8 mouse cellular contexts compared by ENCODE assay signal in the genomic region with DNA sequence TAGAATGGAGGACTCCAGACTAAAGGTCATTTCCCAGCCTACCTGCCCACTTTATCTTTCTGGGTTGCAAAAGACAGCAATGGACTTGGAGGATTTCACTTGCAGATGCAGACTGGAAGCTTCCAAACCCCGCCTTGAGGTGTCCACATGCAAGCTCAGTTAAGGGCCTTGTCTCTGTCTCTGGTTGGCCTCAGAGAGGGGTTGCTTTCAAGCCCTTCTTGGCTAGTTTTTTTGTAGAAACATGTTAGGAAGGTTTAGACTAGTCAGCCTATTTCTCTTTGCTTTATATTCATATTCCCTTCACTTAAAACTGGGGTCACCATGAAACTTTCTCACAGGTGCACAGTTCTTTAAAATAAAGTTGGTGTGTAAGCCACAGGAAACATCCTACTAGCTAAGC. TPM values are rescaled to one million over a fixed set of nuclear protein-coding genes. Genes with fewer than 3 reads are reported as not detected.
A peak's percentile ranks its signal among the peaks of the same experiment; 100 is the strongest.
DNase-seq lines count a peak whose midpoint lies in the region; ATAC-seq lines count a peak whose summit lies in the region.

Gene Slc5a7 (minus strand): TSS at position 101 of the 400 bp plus-strand sequence.

- 67% methylated on average over 1 of the region's 1 CpGs for WGBS in kidney, embryonic 16.5 days
- WGBS in embryonic facial prominence, embryonic 14.5 days: 54% methylated on average over 1 of the region's 1 CpGs
- WGBS in intestine, embryonic 15.5 days: 40% methylated on average over 1 of the region's 1 CpGs
- WGBS in neural tube, embryonic 13.5 days: 47% methylated on average over 1 of the region's 1 CpGs

- peaks cover 6% of the 10 kb centered on the region; the same call in 1 of the 2 replicates for H3K4me1 ChIP-seq in kidney, embryonic 16.5 days (ENCODE audit: insufficient read depth, low read length)
- no peaks in the 10 kb centered on the region for H3K4me1 ChIP-seq in embryonic facial prominence, embryonic 14.5 days (ENCODE audit: control insufficient read depth, insufficient read depth, low read length)
- H3K4me1 ChIP-seq in intestine, embryonic 15.5 days (replicated peaks): peaks cover 5% of the 10 kb centered on the region; the same call in 1 of the 2 replicates
- H3K4me1 ChIP-seq in neural tube, embryonic 13.5 days (replicated peaks): peaks cover 11% of the 10 kb centered on the region

- H3K27ac ChIP-seq in kidney, embryonic 16.5 days (ENCODE audit: low read length): no peak within 1 kb of the TSS
- H3K27ac ChIP-seq in embryonic facial prominence, embryonic 14.5 days (replicated peaks; ENCODE audit: low read depth, low read length): no peak within 1 kb of the TSS
- H3K27ac ChIP-seq in intestine, embryonic 15.5 days: no peak within 1 kb of the TSS
- peak within 1 kb of the TSS; percentile 52; the same call in 1 of the 2 replicates for H3K27ac ChIP-seq in neural tube, embryonic 13.5 days (replicated peaks)

- no peak for DNase-seq in kidney, postnatal 14 days
- DNase-seq in embryonic facial prominence, embryonic 14.5 days (ENCODE audit: low spot score): no peak
- DNase-seq in right cerebral cortex, postnatal 10 days (ENCODE audit: low spot score in 2 of 2): no peak
- DNase-seq in left cerebral cortex, postnatal 14 days (ENCODE audit: low spot score in 2 of 2): no peak
- no peak for DNase-seq in embryo, embryonic 10 days (ENCODE audit: low spot score)

- H3K36me3 ChIP-seq in kidney, embryonic 16.5 days (ENCODE audit: insufficient read depth, low read length): no peaks in the 10 kb centered on the region
- H3K36me3 ChIP-seq in embryonic facial prominence, embryonic 14.5 days (ENCODE audit: control insufficient read depth, insufficient read depth, low read length): no peaks in the 10 kb centered on the region
- H3K36me3 ChIP-seq in intestine, embryonic 15.5 days: no peaks in the 10 kb centered on the region
- no peaks in the 10 kb centered on the region for H3K36me3 ChIP-seq in neural tube, embryonic 13.5 days

- H3K4me3 ChIP-seq in kidney, embryonic 16.5 days (ENCODE audit: low read length): peak within 1 kb of the TSS; percentile 52
- H3K4me3 ChIP-seq in embryonic facial prominence, embryonic 14.5 days (ENCODE audit: low read depth, low read length): peak within 1 kb of the TSS; percentile 46
- peak within 1 kb of the TSS; percentile 37 for H3K4me3 ChIP-seq in intestine, embryonic 15.5 days (replicated peaks)
- H3K4me3 ChIP-seq in neural tube, embryonic 13.5 days: peak within 1 kb of the TSS; percentile 47

- no peak for ATAC-seq in kidney, embryonic 16.5 days (ENCODE audit: low FRiP score, low TSS enrichment)
- no peak for ATAC-seq in embryonic facial prominence, embryonic 14.5 days (ENCODE audit: low read depth)
- ATAC-seq in intestine, embryonic 15.5 days: no peak
- ATAC-seq in neural tube, embryonic 13.5 days (ENCODE audit: low read depth): peak; percentile 32; the same call in 1 of the 2 replicates

- no peaks in the 10 kb centered on the region for H3K27me3 ChIP-seq in kidney, embryonic 16.5 days (ENCODE audit: insufficient read depth, low read length)
- H3K27me3 ChIP-seq in embryonic facial prominence, embryonic 14.5 days (replicated peaks; ENCODE audit: control insufficient read depth, insufficient read depth, low read length): 0 out of 2 replicates have a peak, but pooled peaks cover 7% of the 10 kb centered on the region
- H3K27me3 ChIP-seq in intestine, embryonic 15.5 days (replicated peaks): peaks cover 2% of the 10 kb centered on the region; the same call in 1 of the 2 replicates
- H3K27me3 ChIP-seq in neural tube, embryonic 13.5 days: peaks cover 10% of the 10 kb centered on the region

- H3K9ac ChIP-seq in kidney, embryonic 16.5 days (replicated peaks; ENCODE audit: low read length): peak within 1 kb of the TSS; percentile 53
- H3K9ac ChIP-seq in embryonic facial prominence, embryonic 14.5 days (ENCODE audit: low read depth, low read length): peak within 1 kb of the TSS; percentile 58
- peak within 1 kb of the TSS; percentile 30 for H3K9ac ChIP-seq in intestine, embryonic 15.5 days
- peak within 1 kb of the TSS; percentile 71 for H3K9ac ChIP-seq in neural tube, embryonic 13.5 days

- no peaks in the 10 kb centered on the region for H3K9me3 ChIP-seq in kidney, embryonic 16.5 days (ENCODE audit: low read length)
- no peaks in the 10 kb centered on the region for H3K9me3 ChIP-seq in embryonic facial prominence, embryonic 14.5 days (ENCODE audit: control insufficient read depth, low read length)
- H3K9me3 ChIP-seq in intestine, embryonic 15.5 days: no peaks in the 10 kb centered on the region
- H3K9me3 ChIP-seq in neural tube, embryonic 13.5 days: no peaks in the 10 kb centered on the region

- intact Hi-C loops in left cerebral cortex, postnatal 14 days (cut with DNase I): no loop called here

- peak within 1 kb of the TSS; percentile 81 for H3K4me2 ChIP-seq in kidney, embryonic 16.5 days (replicated peaks; ENCODE audit: low read depth, low read length)
- H3K4me2 ChIP-seq in embryonic facial prominence, embryonic 14.5 days (ENCODE audit: low read depth, low read length): peak within 1 kb of the TSS; percentile 88
- peak within 1 kb of the TSS; percentile 87 for H3K4me2 ChIP-seq in intestine, embryonic 15.5 days (replicated peaks)
- peak within 1 kb of the TSS; percentile 89 for H3K4me2 ChIP-seq in neural tube, embryonic 13.5 days

RNA-seq across cellular contexts. Expression of gene Slc5a7, which starts in this region (rescaled TPM):
- polyA plus RNA-seq in kidney, embryonic 16.5 days (2015; fragmentation: Nextera tagmentation; extraction: Ambion mirVana): 0.19 and 0.29 TPM in 2 replicates
- 1.2 and 1.9 TPM in 2 replicates for polyA plus RNA-seq in embryonic facial prominence, embryonic 14.5 days (2014; fragmentation: Nextera tagmentation; extraction: Ambion mirVana)
- 3.4 and 3.8 TPM in 2 replicates for polyA plus RNA-seq in intestine, embryonic 15.5 days (2015; fragmentation: Nextera tagmentation; extraction: Ambion mirVana)
- 9.1 and 13.5 TPM in 2 replicates for polyA plus RNA-seq in neural tube, embryonic 13.5 days (2015; fragmentation: Nextera tagmentation; extraction: Ambion mirVana)
- 1 to 10 TPM in 1 of 2 experiments, under 1 TPM in 1; 0.90 to 1.8 TPM for total RNA-seq in left cerebral cortex, postnatal 14 days (2021)
